Mouse (Mus musculus): ENCODE data around the gene Celf2.

Gene Celf2

DNA sequence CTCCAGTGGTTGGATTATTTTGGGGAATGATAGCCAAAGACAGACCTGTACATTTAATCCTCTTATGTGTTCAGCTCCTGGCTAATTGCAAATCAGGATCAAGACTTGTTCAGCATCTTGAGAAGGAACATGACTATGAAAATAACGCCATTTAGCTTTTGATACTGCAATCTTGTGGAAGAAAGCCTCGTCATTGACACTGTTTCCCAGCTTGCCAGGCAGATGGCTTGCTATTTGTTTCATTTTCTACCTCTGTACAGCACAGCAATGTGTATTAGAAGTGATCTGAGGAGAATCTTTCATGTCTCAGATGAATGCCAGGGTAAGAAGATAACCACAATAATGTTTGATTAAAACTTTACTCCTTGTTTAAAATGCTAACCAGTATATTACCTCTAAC, 315.9 kb downstream of the Celf2 start:
- DNase-seq (ENCODE audit: low spot score) = no peak

- DNase-seq (ENCODE audit: low spot score) = no peak
Measured at GRCm38 (mm10) chr2:7179186-7179585, 330.2 kb downstream of the Celf2 start.

GRCm38 (mm10) chr2:7173271-7174064, 335.9 kb downstream of the Celf2 start:
- no peak for DNase-seq (ENCODE audit: low spot score)

DNA sequence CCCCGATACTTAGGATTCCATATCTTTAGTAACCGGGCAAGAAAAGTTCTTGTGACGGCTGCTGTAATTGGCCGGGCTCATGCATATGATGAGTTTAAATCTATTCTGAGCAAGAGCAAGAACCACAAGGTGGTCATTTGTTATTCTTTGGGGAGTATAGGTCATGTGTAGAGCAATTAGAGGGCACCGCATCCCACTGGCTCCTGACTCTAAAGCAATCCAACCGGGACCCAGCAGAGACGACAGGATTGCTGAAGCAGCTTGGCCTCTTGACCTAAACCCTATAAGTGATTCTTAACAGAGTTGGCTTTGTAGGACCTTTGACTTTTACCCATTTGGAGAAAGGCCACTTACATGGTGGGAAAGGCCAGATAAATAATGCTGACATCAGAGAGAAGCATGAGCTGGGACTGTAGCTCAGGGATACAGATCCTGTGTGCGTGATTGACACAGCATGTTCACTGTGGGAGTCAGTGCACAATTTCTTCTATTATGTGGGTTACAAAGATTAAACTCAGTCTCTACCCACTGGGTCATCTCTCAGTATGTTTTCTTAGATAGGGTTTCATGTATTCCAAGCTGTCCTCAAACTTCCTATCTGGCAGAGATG, 338.2 kb downstream of the Celf2 start:
- no peak for DNase-seq (ENCODE audit: low spot score)

DNA sequence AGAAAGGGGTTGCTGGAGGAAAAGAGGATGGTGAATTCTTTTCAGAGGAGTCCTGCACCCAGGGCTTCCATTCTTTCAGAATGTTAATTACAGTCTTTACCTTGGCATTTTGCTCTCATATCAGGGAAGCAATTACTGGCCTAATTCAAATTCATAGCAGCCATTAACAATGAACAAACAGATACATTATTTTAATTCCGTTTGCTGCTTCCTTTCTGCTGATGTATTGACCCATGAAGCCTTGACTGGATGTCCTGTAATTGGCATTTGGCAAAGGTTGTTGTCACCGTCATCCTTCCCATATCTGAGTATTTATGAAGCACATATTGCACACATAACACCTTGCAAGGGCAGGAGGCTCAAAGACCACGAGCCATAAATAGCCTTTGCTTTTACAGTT, 343.6 kb downstream of the Celf2 start:
- peak; percentile 54 for DNase-seq (ENCODE audit: low spot score)

- peak; percentile 33 for DNase-seq (ENCODE audit: low spot score)
Measured at GRCm38 (mm10) chr2:7160108-7160507, 349.3 kb downstream of the Celf2 start.

- no peak for DNase-seq (ENCODE audit: low spot score)
Measured at GRCm38 (mm10) chr2:7147303-7147702, 362.1 kb downstream of the Celf2 start.

DNA sequence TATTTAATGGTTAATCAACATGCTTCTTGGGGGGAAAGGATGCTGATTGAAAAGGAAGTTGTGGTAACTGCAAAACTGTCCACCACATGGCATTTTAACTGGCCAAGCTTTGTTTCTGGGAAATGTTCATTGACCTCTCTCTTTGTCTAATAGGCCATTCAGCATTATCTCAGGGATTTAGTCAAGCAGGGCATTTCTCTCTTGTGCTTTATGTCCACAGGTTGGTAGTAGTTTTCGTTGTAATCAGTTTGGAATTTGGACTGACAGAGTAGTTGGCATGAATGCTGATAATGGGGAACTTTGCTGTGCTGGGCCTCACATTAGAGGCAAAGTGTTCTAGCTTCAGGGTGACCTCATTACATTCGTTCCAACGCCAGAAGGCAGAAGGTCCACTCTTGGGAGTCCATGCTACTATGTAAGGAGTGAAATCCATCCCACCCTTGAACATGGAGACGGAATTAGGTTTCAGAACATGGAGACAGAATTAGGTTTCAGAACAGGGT, 363.8 kb downstream of the Celf2 start:
- no peak for DNase-seq (ENCODE audit: low spot score)

DNA sequence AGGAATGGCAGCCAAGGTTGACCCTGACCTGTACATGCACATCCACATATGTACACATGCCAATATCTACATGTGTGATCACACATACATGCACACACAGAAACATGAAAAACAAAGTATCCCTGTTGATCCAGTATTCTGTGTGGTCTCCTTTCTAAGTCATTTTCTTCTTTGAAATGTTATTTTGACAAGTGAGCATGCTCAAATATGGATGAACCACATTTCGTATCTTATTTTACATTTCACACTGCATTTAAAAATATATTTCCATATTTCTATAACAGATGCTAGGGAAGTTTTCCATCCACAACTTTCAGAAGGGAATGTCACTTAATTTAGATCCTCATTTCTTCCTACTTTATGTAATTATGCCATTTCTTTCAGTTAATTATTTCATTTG, 364.5 kb downstream of the Celf2 start:
- no peak for DNase-seq (ENCODE audit: low spot score)

DNA sequence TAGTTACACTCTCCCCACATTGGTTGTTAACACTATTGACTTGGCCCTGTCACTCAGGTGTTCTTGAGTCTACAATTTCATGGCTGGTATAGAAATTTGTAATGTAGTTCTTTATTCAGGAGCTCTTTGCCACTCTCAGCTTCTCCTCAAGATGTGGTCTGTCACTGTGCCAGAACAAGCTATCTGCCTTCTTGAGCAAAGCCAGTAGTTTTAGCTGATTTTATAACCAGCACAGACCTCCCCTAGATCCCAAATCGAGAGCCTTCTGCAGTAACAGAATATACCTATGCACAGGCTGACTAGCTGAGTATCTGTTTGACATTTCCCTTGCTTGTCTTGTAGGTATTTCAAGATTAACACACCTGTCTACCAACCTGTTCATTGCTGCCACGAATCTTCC, 386.0 kb downstream of the Celf2 start:
- no peak for DNase-seq (ENCODE audit: low spot score)

DNA sequence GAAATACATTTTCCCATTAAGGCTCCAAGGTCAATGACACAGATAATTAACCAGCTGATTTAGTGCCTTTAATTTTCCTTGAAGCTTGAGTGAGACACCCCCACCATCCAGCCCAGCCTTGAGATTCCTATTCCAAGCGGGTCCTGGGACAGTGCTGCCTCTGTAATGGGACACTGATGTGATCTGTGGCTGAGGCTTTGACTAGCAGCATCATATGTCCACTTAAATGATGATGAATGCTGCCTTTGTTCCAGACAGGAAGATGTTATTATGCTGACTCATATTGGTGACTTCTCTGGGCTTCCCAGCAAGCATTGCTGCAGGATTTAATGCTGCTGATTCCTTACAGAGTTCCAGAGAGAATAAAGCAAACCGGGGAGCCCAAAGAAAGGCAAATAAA, 393.6 kb downstream of the Celf2 start:
- peak; percentile 16 for DNase-seq (ENCODE audit: low spot score)

- DNase-seq (ENCODE audit: low spot score) = peak; percentile 16
Measured at GRCm38 (mm10) chr2:7115161-7115560, 394.2 kb downstream of the Celf2 start.

- DNase-seq (ENCODE audit: low spot score) = no peak
Measured at GRCm38 (mm10) chr2:7113738-7114137, 395.6 kb downstream of the Celf2 start.

DNA sequence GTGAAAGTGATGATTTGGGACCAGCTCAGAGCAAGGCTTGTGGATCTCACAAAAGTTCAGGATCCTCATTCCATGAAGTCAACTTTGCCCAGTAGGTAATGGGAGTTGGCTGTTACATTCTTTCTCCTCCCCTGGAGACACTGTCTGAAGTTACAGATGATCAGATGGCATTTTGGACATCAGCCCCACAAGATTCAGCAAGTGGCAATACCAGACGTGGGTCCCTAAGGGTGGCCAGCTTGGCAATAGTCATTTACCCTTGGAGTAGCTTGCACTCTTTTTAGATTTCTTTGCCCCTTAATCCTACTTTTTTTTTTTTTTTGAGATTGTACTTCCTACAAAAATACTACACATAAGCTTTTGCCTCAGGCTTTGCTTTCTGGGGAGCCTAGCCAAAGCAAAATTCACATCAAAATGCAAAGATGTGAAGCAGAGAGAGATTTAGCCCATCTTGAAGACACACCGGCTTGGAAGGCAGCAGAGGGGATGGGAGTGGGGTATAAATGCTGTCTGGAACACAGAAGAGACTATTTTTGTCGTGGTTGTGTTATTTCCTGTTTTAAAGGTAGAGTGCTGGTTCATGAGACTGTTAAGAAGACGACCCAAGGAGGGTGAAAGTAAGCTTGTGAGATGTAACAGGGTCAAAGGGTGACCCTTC, 397.1 kb downstream of the Celf2 start:
- no peak for DNase-seq (ENCODE audit: low spot score)

DNA sequence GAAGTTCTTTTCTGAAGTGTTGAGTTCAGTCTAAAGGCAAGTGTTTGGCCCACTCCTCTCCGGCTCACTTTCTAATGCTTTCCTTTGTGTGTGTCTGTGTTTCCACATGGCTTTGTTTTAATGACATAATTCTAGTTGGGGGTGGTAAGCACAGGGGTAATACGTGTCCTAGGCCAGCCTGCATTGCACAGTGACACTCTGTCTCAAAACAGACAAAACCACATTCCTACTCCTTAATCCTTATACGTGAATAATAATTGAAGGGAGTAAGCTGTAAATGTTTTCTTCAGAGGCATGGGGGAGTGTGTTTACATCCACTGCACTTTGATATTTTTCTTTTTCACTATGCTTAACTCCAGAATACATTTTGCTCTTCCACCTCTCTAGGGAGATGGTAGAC, 415.9 kb downstream of the Celf2 start:
- DNase-seq (ENCODE audit: low spot score) = no peak

DNA sequence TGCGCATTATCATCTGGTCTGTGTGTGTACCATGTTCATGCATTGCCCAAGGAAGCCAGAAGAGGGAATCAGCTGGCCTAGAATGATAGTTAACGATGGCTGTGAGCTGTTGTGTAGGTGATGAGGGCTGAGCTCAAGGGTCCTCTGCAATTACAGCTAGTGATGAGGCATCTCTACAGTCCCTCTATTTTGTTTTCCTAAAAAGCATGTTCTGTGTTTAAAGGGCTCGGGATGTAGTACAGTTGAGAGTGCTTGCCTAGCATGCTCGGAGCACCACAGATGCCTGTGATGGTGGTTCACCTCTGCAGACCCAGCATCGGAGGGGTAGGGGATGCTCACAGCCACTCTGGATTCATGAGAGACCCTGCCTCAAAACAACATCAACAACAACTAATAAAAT, 416.7 kb downstream of the Celf2 start:
- no peak for DNase-seq (ENCODE audit: low spot score)

DNA sequence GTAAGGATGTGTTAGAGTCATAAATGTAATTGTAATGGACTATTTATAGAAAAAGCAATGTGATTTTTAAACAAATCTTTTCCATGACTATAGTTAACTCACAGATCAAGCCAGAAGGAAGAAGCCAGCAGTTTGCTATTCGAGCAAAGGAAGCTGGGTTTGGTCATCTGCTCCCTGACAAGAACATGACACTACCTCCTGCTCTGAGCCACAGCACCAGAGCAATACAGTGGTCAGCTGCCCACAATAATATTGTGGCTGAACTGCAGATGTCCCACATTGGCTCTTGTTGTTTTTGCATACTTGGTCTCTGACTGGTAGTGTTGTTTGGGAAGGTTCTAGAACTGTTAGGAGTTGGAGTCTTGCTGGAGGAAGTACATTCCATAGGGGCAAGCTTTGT, 418.9 kb downstream of the Celf2 start:
- DNase-seq (ENCODE audit: low spot score) = no peak

DNA sequence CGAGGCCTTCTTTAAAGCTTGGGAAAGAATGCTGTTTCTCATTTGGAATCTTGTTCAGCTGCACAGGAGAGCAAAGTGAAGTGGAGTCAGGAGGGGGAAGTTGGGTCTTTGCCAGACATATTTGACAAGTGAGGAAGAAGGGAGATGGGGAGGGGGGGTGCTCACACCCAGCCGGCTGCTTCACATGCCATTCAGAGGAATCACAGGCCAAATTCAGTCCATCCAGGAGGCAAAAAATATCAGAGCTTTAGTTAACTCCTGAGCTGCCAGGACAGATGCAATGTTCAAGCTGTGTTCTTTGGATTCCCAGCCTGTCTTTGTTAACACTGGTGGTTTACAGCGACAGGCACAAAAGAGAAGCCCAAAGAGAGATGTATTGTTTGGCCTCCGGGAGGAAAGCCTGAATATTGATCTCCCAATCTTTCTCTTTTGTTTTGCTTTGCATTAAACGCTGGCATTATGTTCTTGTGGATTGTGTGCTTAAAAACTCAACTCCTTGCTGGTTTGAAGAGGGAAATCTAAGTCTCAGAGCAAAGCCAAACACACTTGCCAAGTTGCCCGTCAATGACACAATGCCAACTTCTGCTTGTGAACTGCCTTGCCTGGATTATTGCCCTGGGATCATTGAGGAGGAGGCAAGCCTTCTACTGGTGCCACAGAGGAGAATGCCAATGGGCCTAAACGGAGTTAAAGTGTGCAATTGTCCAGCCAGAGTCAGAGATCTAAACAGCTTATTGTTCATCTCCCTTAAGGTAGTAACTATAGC, 420.1 kb downstream of the Celf2 start:
- DNase-seq (ENCODE audit: low spot score) = peak; percentile 38

- DNase-seq (ENCODE audit: low spot score) = peak; percentile 23
Measured at GRCm38 (mm10) chr2:7088536-7088935, 420.8 kb downstream of the Celf2 start.

DNA sequence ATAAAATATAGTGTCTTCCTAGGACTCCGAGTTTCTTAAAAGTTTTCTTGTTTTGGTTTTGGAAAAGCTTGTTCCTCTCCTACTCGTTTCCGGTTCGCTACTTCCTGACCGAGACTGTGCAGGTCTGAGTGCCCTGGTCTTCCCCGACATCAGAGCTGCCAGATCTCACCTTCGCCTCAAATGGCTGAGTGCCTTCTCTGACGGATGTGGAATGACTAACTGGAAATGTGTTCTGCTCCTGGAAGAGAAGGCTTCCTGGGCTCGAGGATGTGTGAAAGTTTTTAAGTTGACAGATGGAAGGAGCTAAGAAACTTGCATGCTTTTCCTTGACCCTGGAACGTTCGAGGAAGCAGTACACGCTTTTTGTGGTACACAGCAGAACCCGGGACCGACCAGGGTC, 421.9 kb downstream of the Celf2 start:
- DNase-seq (ENCODE audit: low spot score) = peak; percentile 13

GRCm38 (mm10) chr2:7083489-7084090, 425.8 kb downstream of the Celf2 start:
- DNase-seq (ENCODE audit: low spot score) = peak; percentile 35
